Mouse (Mus musculus): ENCODE data around the gene Gm6899. TPM values are rescaled to one million over a fixed set of nuclear protein-coding genes. Genes with fewer than 3 reads are reported as not detected.

Gene Gm6899
- total RNA-seq (2023), result not detected

DNA sequence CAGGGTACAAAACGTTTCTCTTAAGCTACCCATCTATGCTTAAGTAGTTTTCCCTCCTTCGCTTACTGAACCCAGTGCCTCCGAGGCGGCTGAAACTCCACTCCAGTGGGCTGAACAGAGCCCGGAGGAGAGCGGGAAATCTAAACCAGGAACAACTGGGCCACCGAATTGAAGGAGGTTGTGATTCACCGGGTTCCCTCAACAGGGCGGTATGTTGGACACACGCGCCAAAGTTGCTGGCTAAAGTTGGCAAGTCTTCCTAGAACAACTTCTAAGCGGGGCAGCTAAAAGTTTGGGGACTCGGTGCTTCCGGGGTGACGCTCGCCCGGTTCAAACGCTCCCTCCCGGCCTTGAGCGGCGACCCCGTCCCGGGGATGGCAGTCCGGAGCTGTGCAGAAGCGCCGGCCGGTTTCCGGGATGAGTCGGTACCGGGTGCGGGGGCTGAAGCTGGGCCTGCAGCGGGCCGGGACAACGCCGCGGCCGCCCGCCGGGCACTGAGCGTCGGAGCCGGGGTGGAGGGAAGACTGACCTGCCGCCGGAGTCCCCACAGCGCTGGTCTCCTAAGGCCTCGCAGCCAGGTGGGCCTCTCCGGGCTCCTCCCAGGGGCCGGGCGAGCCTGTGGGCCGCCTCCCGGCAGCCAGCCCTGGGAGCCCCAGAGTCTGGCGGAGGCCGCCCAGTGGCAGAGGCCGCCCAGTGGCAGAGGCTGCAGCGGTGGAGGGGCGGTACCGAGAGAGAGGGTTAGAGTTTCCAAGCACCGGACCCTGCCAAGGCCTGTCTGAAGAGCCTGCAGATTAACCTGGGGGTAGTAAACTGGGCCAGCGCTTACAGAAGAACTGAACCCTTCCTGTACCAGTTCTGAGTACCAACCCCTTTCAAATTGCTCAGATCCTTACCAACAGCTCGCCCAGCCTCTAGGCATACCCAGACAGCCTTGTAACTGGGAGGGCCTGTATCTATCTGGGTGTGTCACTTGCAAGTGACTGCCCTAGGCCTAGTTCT lies at the start of gene Gm6899, which contains the start of gene Vrk2:
Gm6899 (plus strand) TSS at position 181 of the 999 bp plus-strand sequence.
Vrk2 (minus strand) TSS at position 939 of the 999 bp plus-strand sequence.

Other genes with a start within 250 kb of the Gm6899 start
- gene Fancl, start 207.1 kb upstream of the Gm6899 start, total RNA-seq (2023), result 10 to 100 TPM; 11.4 to 12.2 TPM
- gene Vrk2, start 758 bp downstream of the Gm6899 start, total RNA-seq (2023), result 10 to 100 TPM; 35.6 to 38.9 TPM

Measured in neutrophil, adult 83 days (primary cell).